Mouse (Mus musculus) midbrain, embryonic 10.5 days (tissue): ENCODE measurements around the gene Dusp10. TPM values are rescaled to one million over a fixed set of nuclear protein-coding genes. Genes with fewer than 3 reads are reported as not detected.

Experiments
- DNase-seq: peaks from one replicate; pipeline ENCODE4 v3.0.0-alpha.2; 2017; ENCODE audit warnings: low spot score
- H3K27ac ChIP-seq: fragments of 300-500 bp; sonication (generic); replicated peaks from 2 replicates; pipeline ENCODE4 v1.5.1; 2016; ENCODE audit warnings: mild to moderate bottlenecking
- H3K27me3 ChIP-seq: fragments of 300-500 bp; sonication (generic); 2 replicates; pipeline ENCODE4 v1.6.1; 2016; ENCODE audit warnings: low read depth, mild to moderate bottlenecking; ENCODE audit not compliant: poor library complexity, severe bottlenecking
- H3K36me3 ChIP-seq: fragments of 300-500 bp; sonication (generic); 2 replicates; pipeline ENCODE4 v1.6.1; 2016; ENCODE audit warnings: mild to moderate bottlenecking, moderate library complexity
- H3K4me1 ChIP-seq: fragments of 300-500 bp; sonication (generic); 2 replicates; pipeline ENCODE4 v1.6.1; 2016
- H3K4me3 ChIP-seq: fragments of 300-500 bp; sonication (generic); 2 replicates; pipeline ENCODE4 v1.5.1; 2016; ENCODE audit warnings: mild to moderate bottlenecking, moderate library complexity
- H3K9me3 ChIP-seq: fragments of 300-500 bp; sonication (generic); replicated peaks from 2 replicates; pipeline ENCODE4 v1.6.1; 2016; ENCODE audit warnings: mild to moderate bottlenecking
- WGBS: fragments of 180-500 bp; shearing (Covaris S2); methylation state at CpG from one replicate; pipeline ENCODE4 v1.1.7; 2016; 5-methylcytosine and 5-hydroxymethylcytosine counted together
- polyA plus RNA-seq: library from polyadenylated mRNA; unstranded; fragments of >200 nt; fragmentation: Nextera tagmentation; extraction: Ambion mirVana; gene quantifications from 2 replicates; pipeline ENCODE4 v1.2.1, GENCODE M21; 2016

The Dusp10 gene
- polyA plus RNA-seq, 1 experiment from 2014 or later, result 6.6 TPM

GRCm38 (mm10) chr1:184014091-184014490, 989 bp downstream of the Dusp10 start:
- 90% methylated on average over 3 of the region's 3 CpGs for WGBS
- H3K9me3 ChIP-seq, result no peaks in the 10 kb centered on the region
- no peaks in the 10 kb centered on the region for H3K36me3 ChIP-seq
- no peak overlapping the region for H3K27ac ChIP-seq
- H3K4me1 ChIP-seq, result peaks cover 2% of the 10 kb centered on the region
- no peak for DNase-seq
- no peak overlapping the region for H3K4me3 ChIP-seq
- H3K27me3 ChIP-seq, result no peaks in the 10 kb centered on the region

GRCm38 (mm10) chr1:184015995-184016730, 3.1 kb downstream of the Dusp10 start:
- H3K9me3 ChIP-seq, result no peaks in the 10 kb centered on the region
- H3K36me3 ChIP-seq, result no peaks in the 10 kb centered on the region
- no peak for DNase-seq
- H3K27ac ChIP-seq, result no peak overlapping the region; the same call in 1 of the 2 replicates
- WGBS, result 82% methylated on average over 10 of the region's 10 CpGs
- peaks cover 2% of the 10 kb centered on the region; the same call in 1 of the 2 replicates for H3K27me3 ChIP-seq
- H3K4me3 ChIP-seq, result no peak overlapping the region
- H3K4me1 ChIP-seq, result peaks cover 9% of the 10 kb centered on the region

- H3K9me3 ChIP-seq, result no peaks in the 10 kb centered on the region
Measured at GRCm38 (mm10) chr1:184017606-184018005, 4.5 kb downstream of the Dusp10 start.

GRCm38 (mm10) chr1:184019042-184019721, 6.1 kb downstream of the Dusp10 start:
- peaks cover 18% of the 10 kb centered on the region for H3K4me1 ChIP-seq
- no peak overlapping the region for H3K27ac ChIP-seq
- H3K9me3 ChIP-seq, result no peaks in the 10 kb centered on the region
- H3K27me3 ChIP-seq, result peaks cover 4% of the 10 kb centered on the region; the same call in 1 of the 2 replicates
- 43% methylated on average over 6 of the region's 6 CpGs for WGBS
- no peak overlapping the region for H3K4me3 ChIP-seq
- DNase-seq, result no peak
- no peaks in the 10 kb centered on the region for H3K36me3 ChIP-seq

More at GRCm38 (mm10) chr1:184017606-184018005, 4.5 kb downstream of the Dusp10 start:
- no peak for DNase-seq
- no peak overlapping the region for H3K4me3 ChIP-seq
- no peaks in the 10 kb centered on the region for H3K36me3 ChIP-seq
- H3K27ac ChIP-seq, result no peak overlapping the region
- peaks cover 4% of the 10 kb centered on the region; the same call in 1 of the 2 replicates for H3K27me3 ChIP-seq
- WGBS, result 92% methylated on average over 2 of the region's 2 CpGs
- peaks cover 9% of the 10 kb centered on the region for H3K4me1 ChIP-seq

- peaks cover 4% of the 10 kb centered on the region; the same call in 1 of the 2 replicates for H3K27me3 ChIP-seq
- no peak overlapping the region for H3K4me3 ChIP-seq
- H3K9me3 ChIP-seq, result no peaks in the 10 kb centered on the region
- H3K4me1 ChIP-seq, result peaks cover 20% of the 10 kb centered on the region
- no peak for DNase-seq
- no peaks in the 10 kb centered on the region for H3K36me3 ChIP-seq
- no peak overlapping the region for H3K27ac ChIP-seq
- 53% methylated on average over 6 of the region's 6 CpGs for whole genome bisulfite sequencing
Measured at GRCm38 (mm10) chr1:184019722-184020107, 6.6 kb downstream of the Dusp10 start.

GRCm38 (mm10) chr1:184023971-184024370, 10.9 kb downstream of the Dusp10 start:
- Histone ChIP-seq H3K4me1 (peaks cover 18% of the 10 kb centered on the region), H3K27me3 (peaks cover 4% of the 10 kb centered on the region; the same call in 1 of the 2 replicates), H3K4me3 (no peak overlapping the region), H3K27ac (0 out of 2 replicates have a peak overlapping the region, but pooled peaks have one; percentile 28), H3K9me3 (no peaks in the 10 kb centered on the region), H3K36me3 (no peaks in the 10 kb centered on the region)
- 24% methylated on average over 2 of the region's 2 CpGs for WGBS
- no peak for DNase-seq

GRCm38 (mm10) chr1:184024631-184025030, 11.5 kb downstream of the Dusp10 start:
- no peak overlapping the region for H3K4me3 ChIP-seq
- no peaks in the 10 kb centered on the region for H3K9me3 ChIP-seq
- peaks cover 12% of the 10 kb centered on the region for H3K4me1 ChIP-seq
- no peak overlapping the region for H3K27ac ChIP-seq
- no peak for DNase-seq
- peaks cover 4% of the 10 kb centered on the region; the same call in 1 of the 2 replicates for H3K27me3 ChIP-seq
- 93% methylated on average over 2 of the region's 2 CpGs for WGBS
- no peaks in the 10 kb centered on the region for H3K36me3 ChIP-seq

GRCm38 (mm10) chr1:184025079-184025478, 12.0 kb downstream of the Dusp10 start:
- peaks cover 10% of the 10 kb centered on the region for H3K4me1 ChIP-seq
- H3K27me3 ChIP-seq, result peaks cover 5% of the 10 kb centered on the region; the same call in 1 of the 2 replicates
- 85% methylated on average over 5 of the region's 5 CpGs for WGBS
- H3K36me3 ChIP-seq, result no peaks in the 10 kb centered on the region
- H3K27ac ChIP-seq, result no peak overlapping the region
- no peaks in the 10 kb centered on the region for H3K9me3 ChIP-seq
- H3K4me3 ChIP-seq, result no peak overlapping the region
- no peak for DNase-seq

GRCm38 (mm10) chr1:184027039-184027438, 13.9 kb downstream of the Dusp10 start:
- no peak overlapping the region for H3K27ac ChIP-seq
- no peaks in the 10 kb centered on the region for H3K36me3 ChIP-seq
- peaks cover 5% of the 10 kb centered on the region for H3K27me3 ChIP-seq
- no peaks in the 10 kb centered on the region for H3K9me3 ChIP-seq
- WGBS, result 86% methylated on average over 3 of the region's 3 CpGs
- no peak for DNase-seq
- peaks cover 10% of the 10 kb centered on the region for H3K4me1 ChIP-seq
- H3K4me3 ChIP-seq, result no peak overlapping the region

GRCm38 (mm10) chr1:184030070-184030802, 17.1 kb downstream of the Dusp10 start:
- Histone ChIP-seq H3K4me1 (peaks cover 17% of the 10 kb centered on the region), H3K27me3 (peaks cover 10% of the 10 kb centered on the region), H3K4me3 (no peak overlapping the region), H3K27ac (no peak overlapping the region), H3K9me3 (no peaks in the 10 kb centered on the region), H3K36me3 (no peaks in the 10 kb centered on the region)
- WGBS, result 88% methylated on average over 8 of the region's 8 CpGs
- DNase-seq, result no peak

- no peaks in the 10 kb centered on the region for H3K9me3 ChIP-seq
- WGBS, result 20% methylated on average over 19 of the region's 19 CpGs
- peak overlapping the region; percentile 99 for H3K27ac ChIP-seq
- peaks cover 12% of the 10 kb centered on the region for H3K36me3 ChIP-seq
- DNase-seq, result no peak
- peak overlapping the region; percentile 86 for H3K4me3 ChIP-seq
- peaks cover 34% of the 10 kb centered on the region for H3K4me1 ChIP-seq
- peaks cover 10% of the 10 kb centered on the region for H3K27me3 ChIP-seq
Measured at GRCm38 (mm10) chr1:184032682-184033389, 19.7 kb downstream of the Dusp10 start.

- H3K9me3 ChIP-seq, result no peaks in the 10 kb centered on the region
- peaks cover 19% of the 10 kb centered on the region for H3K36me3 ChIP-seq
- peak; percentile 81 for DNase-seq
- peaks cover 10% of the 10 kb centered on the region for H3K27me3 ChIP-seq
- H3K27ac ChIP-seq, result peak overlapping the region; percentile 99
- WGBS, result under 1% methylated on average over 63 of the region's 63 CpGs
- H3K4me3 ChIP-seq, result peak overlapping the region; percentile 86
- H3K4me1 ChIP-seq, result peaks cover 34% of the 10 kb centered on the region
Measured at GRCm38 (mm10) chr1:184033390-184034010, 20.4 kb downstream of the Dusp10 start.
